Mouse (Mus musculus) granulocyte monocyte progenitor cell, adult 5-6 weeks (primary cell): ENCODE data around the gene Snx9. TPM values are rescaled to one million over a fixed set of nuclear protein-coding genes. Genes with fewer than 3 reads are reported as not detected.

Experiments used
- ATAC-seq: replicated peaks from 2 replicates; pipeline ENCODE4 v1.8.0; 2016; ENCODE audit warnings: mild to moderate bottlenecking, moderate TSS enrichment, inconsistent platforms; ENCODE audit not compliant: poor library complexity, severe bottlenecking
- total RNA-seq, 2 experiments: library from RNA; stranded (forward) in 1 of 2; stranded (reverse) in 1 of 2; fragments of 200-712, 200-1000 nt in 1 of 2; fragments of >200 nt in 1 of 2; fragmentation: Nextera tagmentation in 1 of 2; gene quantifications; 2 replicates each; pipeline ENCODE4 v1.2.3; 2014 to 2017

Snx9 gene
- total RNA-seq, 2 experiments from 2014 or later = 26.9 to 33.9 TPM

GRCm38 (mm10) chr17:5841943-5842273 lies 779 bp downstream of the Snx9 start:
- no peak for ATAC-seq

GRCm38 (mm10) chr17:5842988-5843640 lies 2.0 kb downstream of the Snx9 start:
- no peak for ATAC-seq

- ATAC-seq = no peak
These were observed 2.5 kb downstream of the Snx9 start for GRCm38 (mm10) chr17:5843641-5843990.

GRCm38 (mm10) chr17:5845376-5845775 lies 4.2 kb downstream of the Snx9 start:
- no peak for ATAC-seq

GRCm38 (mm10) chr17:5846101-5846500 lies 5.0 kb downstream of the Snx9 start:
- ATAC-seq = no peak

- ATAC-seq = no peak
These were observed 7.7 kb downstream of the Snx9 start for GRCm38 (mm10) chr17:5848706-5849415.

GRCm38 (mm10) chr17:5849421-5849910 lies 8.3 kb downstream of the Snx9 start:
- peak; percentile 20 for ATAC-seq

- no peak for ATAC-seq
These were observed 8.9 kb downstream of the Snx9 start for GRCm38 (mm10) chr17:5850031-5850430.

- ATAC-seq = no peak
These were observed 9.3 kb downstream of the Snx9 start for GRCm38 (mm10) chr17:5850476-5850875.

- ATAC-seq = no peak
These were observed 12.8 kb downstream of the Snx9 start for GRCm38 (mm10) chr17:5853936-5854335.

GRCm38 (mm10) chr17:5855560-5855959 lies 14.4 kb downstream of the Snx9 start:
- no peak for ATAC-seq

- ATAC-seq = no peak
These were observed 15.3 kb downstream of the Snx9 start for GRCm38 (mm10) chr17:5856426-5856825.

GRCm38 (mm10) chr17:5857206-5857605 lies 16.1 kb downstream of the Snx9 start:
- ATAC-seq = no peak

GRCm38 (mm10) chr17:5858209-5858608 lies 17.1 kb downstream of the Snx9 start:
- ATAC-seq = no peak

- no peak for ATAC-seq
These were observed 21.2 kb downstream of the Snx9 start for GRCm38 (mm10) chr17:5862285-5862684.

GRCm38 (mm10) chr17:5862869-5863268 lies 21.7 kb downstream of the Snx9 start:
- no peak for ATAC-seq

- ATAC-seq = no peak
These were observed 22.6 kb downstream of the Snx9 start for GRCm38 (mm10) chr17:5863745-5864144.

GRCm38 (mm10) chr17:5867456-5867855 lies 26.3 kb downstream of the Snx9 start:
- peak; percentile 55; the same call in 1 of the 2 replicates for ATAC-seq

- ATAC-seq = no peak
These were observed 27.3 kb downstream of the Snx9 start for GRCm38 (mm10) chr17:5868319-5869031.

- ATAC-seq = no peak
These were observed 28.3 kb downstream of the Snx9 start for GRCm38 (mm10) chr17:5869461-5869860.

GRCm38 (mm10) chr17:5870002-5870401 lies 28.9 kb downstream of the Snx9 start:
- no peak for ATAC-seq
